Mouse (Mus musculus) MEL (cell line): ENCODE data around the gene Fchsd2. TPM values are rescaled to one million over a fixed set of nuclear protein-coding genes. Genes with fewer than 3 reads are reported as not detected.

ENCODE experiments used
- DNase-seq: peaks from one replicate; pipeline ENCODE4 v3.0.0; 2011; ENCODE audit warnings: low read depth, low spot score
- H3K27ac ChIP-seq: 2 replicates; pipeline ENCODE4 v1.5.1; 2012; ENCODE audit warnings: low read depth, mild to moderate bottlenecking, control low read depth, low read length, moderate library complexity; ENCODE audit not compliant: control insufficient read depth
- H3K27me3 ChIP-seq, 2 experiments: fragments of 150-350 bp in 1 of 2; sonication (generic) in 1 of 2; 2 replicates each; pipeline ENCODE4 v1.6.1; 2012; ENCODE audit warnings: low read length in 2 of 2, mild to moderate bottlenecking in 2 of 2, improper control_type of control experiment in 1 of 2, moderate library complexity in 1 of 2; ENCODE audit not compliant: insufficient read depth in 2 of 2, control insufficient read depth in 1 of 2
- H3K36me3 ChIP-seq, 2 experiments: 2 replicates each; pipeline ENCODE4 v1.6.1; 2012 to 2014; ENCODE audit warnings: low read length in 2 of 2, improper control_type of control experiment in 1 of 2, inconsistent platforms in 1 of 2, mild to moderate bottlenecking in 1 of 2; ENCODE audit not compliant: insufficient read depth in 2 of 2, control insufficient read depth in 1 of 2
- H3K4me1 ChIP-seq, 2 experiments: fragments of 150-350 bp in 1 of 2; sonication (generic) in 1 of 2; 2 replicates each; pipeline ENCODE4 v1.6.1; 2012; ENCODE audit warnings: low read length in 2 of 2, improper control_type of control experiment in 1 of 2, mild to moderate bottlenecking in 1 of 2; ENCODE audit not compliant: insufficient read depth in 2 of 2, control insufficient read depth in 1 of 2
- H3K4me3 ChIP-seq, 2 experiments: fragments of 150-350 bp in 1 of 2; sonication (generic) in 1 of 2; 2 replicates each; pipeline ENCODE4 v1.5.1; 2012; ENCODE audit warnings: low read depth in 2 of 2, low read length in 2 of 2, mild to moderate bottlenecking in 2 of 2, moderate library complexity in 2 of 2, control low read depth in 1 of 2, improper control_type of control experiment in 1 of 2; ENCODE audit not compliant: control insufficient read depth in 1 of 2, insufficient read depth in 1 of 2
- H3K79me2 ChIP-seq: 2 replicates; pipeline ENCODE4 v1.6.1; 2012; ENCODE audit warnings: mild to moderate bottlenecking, low read length, moderate library complexity; ENCODE audit not compliant: control insufficient read depth, poor library complexity, insufficient read depth
- H3K9ac ChIP-seq: 2 replicates; pipeline ENCODE4 v1.6.1; 2012; ENCODE audit warnings: low read depth, mild to moderate bottlenecking, control low read depth, low read length, moderate library complexity; ENCODE audit not compliant: control insufficient read depth, poor library complexity, severe bottlenecking
- H3K9me3 ChIP-seq: fragments of 150-350 bp; sonication (generic); replicated peaks from 2 replicates; pipeline ENCODE4 v1.6.1; 2012; ENCODE audit warnings: mild to moderate bottlenecking, low read length, improper control_type of control experiment, moderate library complexity; ENCODE audit not compliant: insufficient read depth
- CHD1 ChIP-seq: IDR thresholded peaks from 2 replicates; pipeline ENCODE4 v1.6.1; 2012; ENCODE audit warnings: low read depth, mild to moderate bottlenecking, inconsistent platforms, low read length, improper control_type of control experiment
- CHD2 ChIP-seq: IDR thresholded peaks from 2 replicates; pipeline ENCODE4 v1.6.1; 2011; ENCODE audit warnings: low read length, improper control_type of control experiment
- CTCF ChIP-seq, 3 experiments: IDR thresholded peaks in 2 of 3; conservative IDR thresholded peaks in 1 of 3; 2 replicates each; pipeline ENCODE4 v1.5.1; 2011 to 2012; ENCODE audit warnings: low read length in 3 of 3, low read depth in 2 of 3, mild to moderate bottlenecking in 2 of 3, improper control_type of control experiment in 1 of 3, inconsistent platforms in 1 of 3, mixed read lengths in 1 of 3, moderate library complexity in 1 of 3; ENCODE audit not compliant: control insufficient read depth in 1 of 3, insufficient read depth in 1 of 3, poor library complexity in 1 of 3, severe bottlenecking in 1 of 3
- E2F4 ChIP-seq: IDR thresholded peaks from 2 replicates; pipeline ENCODE4 v1.6.1; 2011; ENCODE audit warnings: low read depth, low read length, improper control_type of control experiment, borderline replicate concordance
- ELF1 ChIP-seq: IDR thresholded peaks from 2 replicates; pipeline ENCODE4 v1.6.1; 2014; ENCODE audit warnings: low read depth, mild to moderate bottlenecking, inconsistent platforms, low read length, improper control_type of control experiment, moderate library complexity
- EP300 ChIP-seq, 2 experiments: IDR thresholded peaks; 2 replicates each; pipeline ENCODE4 v1.6.1; 2011; ENCODE audit warnings: improper control_type of control experiment in 2 of 2, low read length in 2 of 2, low read depth in 1 of 2, mild to moderate bottlenecking in 1 of 2
- ETS1 ChIP-seq: IDR thresholded peaks from 2 replicates; pipeline ENCODE4 v1.6.1; 2012; ENCODE audit warnings: low read depth, mild to moderate bottlenecking, inconsistent platforms, low read length, improper control_type of control experiment, moderate library complexity
- GABPA ChIP-seq: IDR thresholded peaks from 2 replicates; pipeline ENCODE4 v1.6.1; 2012; ENCODE audit warnings: low read depth, mild to moderate bottlenecking, inconsistent platforms, low read length, improper control_type of control experiment, moderate library complexity
- GATA1 ChIP-seq: IDR thresholded peaks from 2 replicates; pipeline ENCODE4 v1.6.1; 2011; ENCODE audit warnings: low read depth, low read length, improper control_type of control experiment
- HCFC1 ChIP-seq: IDR thresholded peaks from 2 replicates; pipeline ENCODE4 v1.6.1; 2012; ENCODE audit warnings: low read depth, mild to moderate bottlenecking, inconsistent platforms, low read length, improper control_type of control experiment, moderate library complexity
- JUND ChIP-seq: IDR thresholded peaks from 2 replicates; pipeline ENCODE4 v1.6.1; 2011; ENCODE audit warnings: low read depth, mild to moderate bottlenecking, improper control_type of control experiment, low read length
- MAZ ChIP-seq: IDR thresholded peaks from 2 replicates; pipeline ENCODE4 v1.6.1; 2012; ENCODE audit warnings: low read depth, mild to moderate bottlenecking, inconsistent platforms, low read length, improper control_type of control experiment
- MXI1 ChIP-seq: IDR thresholded peaks from 2 replicates; pipeline ENCODE4 v1.6.1; 2011; ENCODE audit warnings: mild to moderate bottlenecking, low read depth, low read length, improper control_type of control experiment
- MYB ChIP-seq: IDR thresholded peaks from 2 replicates; pipeline ENCODE4 v1.6.1; 2011; ENCODE audit warnings: mild to moderate bottlenecking, low read depth, low read length, improper control_type of control experiment
- MYC ChIP-seq: IDR thresholded peaks from 2 replicates; pipeline ENCODE4 v1.6.1; 2011; ENCODE audit warnings: low read depth, mild to moderate bottlenecking, low read length, improper control_type of control experiment, moderate library complexity
- NELFE ChIP-seq: IDR thresholded peaks from 2 replicates; pipeline ENCODE4 v1.6.1; 2011; ENCODE audit warnings: low read depth, low read length, improper control_type of control experiment
- NRF1 ChIP-seq: IDR thresholded peaks from 2 replicates; pipeline ENCODE4 v1.6.1; 2014; ENCODE audit warnings: low read depth, mild to moderate bottlenecking, inconsistent platforms, low read length, improper control_type of control experiment, moderate library complexity; ENCODE audit not compliant: poor library complexity, insufficient read depth, severe bottlenecking
- POLR2A ChIP-seq, 2 experiments: IDR thresholded peaks; 2 replicates each; pipeline ENCODE4 v1.6.1; 2011 to 2012; ENCODE audit warnings: low read length in 2 of 2, mild to moderate bottlenecking in 2 of 2, control low read depth in 1 of 2, improper control_type of control experiment in 1 of 2, low read depth in 1 of 2, moderate library complexity in 1 of 2; ENCODE audit not compliant: control insufficient read depth in 1 of 2, insufficient read depth in 1 of 2, poor library complexity in 1 of 2
- POLR2AphosphoS5 ChIP-seq: IDR thresholded peaks from 2 replicates; pipeline ENCODE4 v1.6.1; 2012; ENCODE audit warnings: low read depth, borderline replicate concordance, mild to moderate bottlenecking, inconsistent platforms, low read length, moderate library complexity, mixed read lengths
- RCOR1 ChIP-seq: IDR thresholded peaks from 2 replicates; pipeline ENCODE4 v1.6.1; 2012; ENCODE audit warnings: low read depth, mild to moderate bottlenecking, inconsistent platforms, low read length, improper control_type of control experiment
- SIN3A ChIP-seq: IDR thresholded peaks from 2 replicates; pipeline ENCODE4 v1.6.1; 2012; ENCODE audit warnings: low read length, improper control_type of control experiment, inconsistent platforms
- SMC3 ChIP-seq: IDR thresholded peaks from 2 replicates; pipeline ENCODE4 v1.6.1; 2011; ENCODE audit warnings: low read depth, low read length, improper control_type of control experiment
- TAL1 ChIP-seq: IDR thresholded peaks from 2 replicates; pipeline ENCODE4 v1.6.1; 2012; ENCODE audit warnings: mild to moderate bottlenecking, inconsistent platforms, low read length, moderate library complexity, mixed read lengths
- TBP ChIP-seq: IDR thresholded peaks from 2 replicates; pipeline ENCODE4 v1.8.0; 2011; ENCODE audit warnings: low read depth, low read length, improper control_type of control experiment
- TCF12 ChIP-seq: IDR thresholded peaks from 2 replicates; pipeline ENCODE4 v1.6.1; 2014; ENCODE audit warnings: low read depth, mild to moderate bottlenecking, inconsistent platforms, low read length, improper control_type of control experiment, moderate library complexity
- UBTF ChIP-seq: IDR thresholded peaks from 2 replicates; pipeline ENCODE4 v1.6.1; 2012; ENCODE audit warnings: low read depth, mild to moderate bottlenecking, inconsistent platforms, low read length, improper control_type of control experiment, moderate library complexity, borderline replicate concordance; ENCODE audit not compliant: insufficient read depth
- USF1 ChIP-seq: IDR thresholded peaks from 2 replicates; pipeline ENCODE4 v1.6.1; 2014; ENCODE audit warnings: low read depth, mild to moderate bottlenecking, inconsistent platforms, low read length, improper control_type of control experiment, moderate library complexity
- ZC3H11A ChIP-seq: IDR thresholded peaks from 2 replicates; pipeline ENCODE4 v1.6.1; 2012; ENCODE audit warnings: low read depth, mild to moderate bottlenecking, inconsistent platforms, low read length, improper control_type of control experiment
- ZKSCAN1 ChIP-seq: IDR thresholded peaks from 2 replicates; pipeline ENCODE4 v1.6.1; 2012; ENCODE audit warnings: low read depth, mild to moderate bottlenecking, inconsistent platforms, low read length, improper control_type of control experiment, moderate library complexity
- ZNF384 ChIP-seq: IDR thresholded peaks from 2 replicates; pipeline ENCODE4 v1.6.1; 2012; ENCODE audit warnings: low read depth, mild to moderate bottlenecking, inconsistent platforms, low read length, improper control_type of control experiment
- polyA plus RNA-seq, 2 experiments: library from polyadenylated mRNA; stranded (reverse) in 1 of 2; unstranded in 1 of 2; fragments of >175 nt in 1 of 2; fragments of >200 nt in 1 of 2; gene quantifications; 2 replicates each; pipeline versions ENCODE4 v1.2.1 to v1.2.4; 2012; ENCODE audit warnings: low replicate concordance in 2 of 2, low read depth in 1 of 2; ENCODE audit not compliant: insufficient read length in 2 of 2, insufficient read depth in 1 of 2, missing spikeins in 1 of 2
- total RNA-seq: library from RNA; depleted of rRNA; stranded (reverse); fragments of 300-350 nt; gene quantifications from 2 replicates; pipeline ENCODE4 v1.2.3, GENCODE M21; 2012

The Fchsd2 gene
- total and polyA plus RNA-seq, 3 experiments, result 3.9 to 6.3 TPM; not detected in 1

DNA sequence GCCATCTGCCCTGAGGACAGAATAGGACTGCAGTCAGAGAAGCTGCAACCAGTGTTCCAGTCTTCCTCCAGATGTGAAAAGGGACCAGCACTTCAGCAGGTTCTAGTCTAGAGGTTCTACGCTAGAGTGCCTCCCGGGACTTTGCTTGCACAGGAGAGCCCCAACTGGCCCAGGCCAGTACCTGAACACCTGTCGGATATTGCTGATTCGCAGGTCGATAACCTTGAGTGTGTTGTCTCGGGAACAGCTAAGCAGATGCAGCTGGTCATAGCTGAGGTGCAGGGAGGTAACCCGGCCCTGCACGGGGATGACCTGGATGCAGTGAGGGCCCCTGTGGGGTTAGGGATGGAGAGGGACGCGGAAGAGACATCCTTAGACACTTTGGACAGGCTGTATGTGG lies 197.7 kb downstream of the Fchsd2 start:
- no peaks in the 10 kb centered on the region for H3K9me3 ChIP-seq
- TF ChIP-seq CTCF (IDR thresholded peaks at IDR 0.05 in 2 of 3, conservative IDR thresholded peaks at IDR 0.05 in 1 of 3; ENCODE audit: control insufficient read depth in 1 of 3, insufficient read depth in 1 of 3, low read depth in 2 of 3, low read length in 3 of 3, poor library complexity in 1 of 3, severe bottlenecking in 1 of 3) (no peak), NRF1 (no peak), RCOR1 (no peak), E2F4 (no peak), SMC3 (no peak), MYC (no peak), CHD1 (no peak), TBP (no peak), EP300 (IDR thresholded peaks at IDR 0.05; ENCODE audit: low read depth in 1 of 2, low read length in 2 of 2) (no peak), SIN3A (no peak), HCFC1 (no peak), ELF1 (no peak), MAZ (no peak), CHD2 (no peak), ZKSCAN1 (no peak), USF1 (no peak), POLR2AphosphoS5 (no peak), ZNF384 (no peak), GATA1 (no peak)
- TF ChIP-seq, all 39 proteins: peak for 0
- Histone ChIP-seq H3K4me3 (no peak overlapping the region), H3K36me3 (no peaks in the 10 kb centered on the region), H3K27ac (no peak overlapping the region), H3K27me3 (no peaks in the 10 kb centered on the region), H3K4me1 (no peaks in the 10 kb centered on the region), H3K79me2 (no peaks in the 10 kb centered on the region), H3K9ac (no peak overlapping the region)
- no peak for DNase-seq

DNA sequence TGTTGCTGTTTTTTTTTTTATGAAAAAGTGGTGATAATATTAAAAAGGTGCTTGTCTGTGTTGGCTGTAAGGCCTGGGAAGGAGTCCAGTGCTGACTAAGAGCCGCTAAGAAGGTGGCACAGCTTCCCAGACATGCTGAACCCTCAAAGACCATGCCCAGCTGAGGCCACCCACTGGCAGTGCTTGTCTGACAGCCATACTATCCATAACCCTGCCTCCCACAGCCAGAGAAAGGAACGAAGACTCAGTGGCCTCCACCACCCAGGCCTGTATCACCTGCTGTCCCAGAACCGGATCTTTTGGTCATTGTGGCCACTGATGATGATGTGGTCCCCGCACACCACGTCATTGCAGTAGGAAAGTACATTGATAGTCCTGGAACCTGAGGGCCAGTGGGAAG lies 198.5 kb downstream of the Fchsd2 start:
- TF ChIP-seq ZKSCAN1 (no peak), GABPA (no peak), NELFE (no peak), SIN3A (no peak), POLR2A (IDR thresholded peaks at IDR 0.05; ENCODE audit: control insufficient read depth in 1 of 2, insufficient read depth in 1 of 2, low read depth in 1 of 2, low read length in 2 of 2, poor library complexity in 1 of 2) (no peak), ZNF384 (no peak), TCF12 (no peak), ETS1 (no peak), UBTF (no peak), MXI1 (no peak), MYB (no peak), E2F4 (no peak), TAL1 (no peak), CHD2 (no peak), ZC3H11A (no peak), SMC3 (no peak), JUND (no peak), USF1 (no peak)

More for the DNA sequence above, 198.5 kb downstream of the Fchsd2 start:
- Histone ChIP-seq H3K36me3 (no peaks in the 10 kb centered on the region), H3K4me3 (no peak overlapping the region), H3K27ac (no peak overlapping the region), H3K9ac (no peak overlapping the region), H3K9me3 (no peaks in the 10 kb centered on the region), H3K27me3 (no peaks in the 10 kb centered on the region), H3K79me2 (no peaks in the 10 kb centered on the region), H3K4me1 (no peaks in the 10 kb centered on the region)
- no peak for DNase-seq
